Mouse (Mus musculus) ES-CJ7 (cell line): ENCODE results near the gene Dock4.
A peak's percentile ranks its signal among the peaks of the same experiment; 100 is the strongest.

Source experiments
- DNase-seq: peaks from one replicate; pipeline ENCODE4 v3.0.0; 2011; ENCODE audit warnings: low read depth, low spot score

Dock4 gene

GRCm38 (mm10) chr12:40645869-40646268 is 200.1 kb downstream of the Dock4 start:
- DNase-seq, result no peak

- peak; percentile 82 for DNase-seq
These were observed 208.6 kb downstream of the Dock4 start for GRCm38 (mm10) chr12:40654312-40654711.

GRCm38 (mm10) chr12:40655861-40656260 is 210.1 kb downstream of the Dock4 start:
- DNase-seq, result no peak

- no peak for DNase-seq
These were observed 210.7 kb downstream of the Dock4 start for GRCm38 (mm10) chr12:40656438-40656837.

GRCm38 (mm10) chr12:40657229-40657885 is 211.6 kb downstream of the Dock4 start:
- DNase-seq, result peak; percentile 7

- DNase-seq, result no peak
These were observed 213.9 kb downstream of the Dock4 start for GRCm38 (mm10) chr12:40659689-40660088.

- DNase-seq, result no peak
These were observed 223.7 kb downstream of the Dock4 start for GRCm38 (mm10) chr12:40669460-40669859.

- DNase-seq, result no peak
These were observed 225.0 kb downstream of the Dock4 start for GRCm38 (mm10) chr12:40670766-40671165.

GRCm38 (mm10) chr12:40679713-40680112 is 234.0 kb downstream of the Dock4 start:
- no peak for DNase-seq

- DNase-seq, result peak; percentile 62
These were observed 234.8 kb downstream of the Dock4 start for GRCm38 (mm10) chr12:40680551-40680950.

GRCm38 (mm10) chr12:40691444-40691843 is 245.7 kb downstream of the Dock4 start:
- DNase-seq, result no peak

- no peak for DNase-seq
These were observed 248.4 kb downstream of the Dock4 start for GRCm38 (mm10) chr12:40694082-40694721.

- no peak for DNase-seq
These were observed 252.6 kb downstream of the Dock4 start for GRCm38 (mm10) chr12:40698330-40698729.

GRCm38 (mm10) chr12:40702233-40702792 is 256.6 kb downstream of the Dock4 start:
- DNase-seq, result no peak

GRCm38 (mm10) chr12:40704296-40704695 is 258.5 kb downstream of the Dock4 start:
- peak; percentile 11 for DNase-seq

GRCm38 (mm10) chr12:40707108-40707507 is 261.4 kb downstream of the Dock4 start:
- DNase-seq, result no peak

- DNase-seq, result no peak
These were observed 263.3 kb downstream of the Dock4 start for GRCm38 (mm10) chr12:40709094-40709493.

GRCm38 (mm10) chr12:40712235-40712634 is 266.5 kb downstream of the Dock4 start:
- no peak for DNase-seq

- DNase-seq, result no peak
These were observed 268.5 kb downstream of the Dock4 start for GRCm38 (mm10) chr12:40714288-40714687.

- DNase-seq, result no peak
These were observed 269.4 kb downstream of the Dock4 start for GRCm38 (mm10) chr12:40715174-40715573.

- no peak for DNase-seq
These were observed 282.6 kb downstream of the Dock4 start for GRCm38 (mm10) chr12:40728373-40728772.

- DNase-seq, result no peak
These were observed 285.0 kb downstream of the Dock4 start for GRCm38 (mm10) chr12:40730756-40731155.

GRCm38 (mm10) chr12:40745501-40745900 is 299.7 kb downstream of the Dock4 start:
- no peak for DNase-seq
